Mouse (Mus musculus) cerebellum, adult 2 months (tissue): ENCODE data around the gene Cisd3.

ENCODE experiments used
- CTCF ChIP-seq: fragments of 200-500 bp; IDR thresholded peaks from 2 replicates; pipeline ENCODE4 v1.5.1; 2011; ENCODE audit warnings: low read depth, mild to moderate bottlenecking, control low read depth, low read length, moderate library complexity, borderline replicate concordance; ENCODE audit not compliant: insufficient read depth
- POLR2A ChIP-seq: fragments of 200-500 bp; IDR thresholded peaks from 2 replicates; pipeline ENCODE4 v1.6.1; 2011; ENCODE audit warnings: low read length, control low read depth, borderline replicate concordance; ENCODE audit not compliant: insufficient read depth

DNA sequence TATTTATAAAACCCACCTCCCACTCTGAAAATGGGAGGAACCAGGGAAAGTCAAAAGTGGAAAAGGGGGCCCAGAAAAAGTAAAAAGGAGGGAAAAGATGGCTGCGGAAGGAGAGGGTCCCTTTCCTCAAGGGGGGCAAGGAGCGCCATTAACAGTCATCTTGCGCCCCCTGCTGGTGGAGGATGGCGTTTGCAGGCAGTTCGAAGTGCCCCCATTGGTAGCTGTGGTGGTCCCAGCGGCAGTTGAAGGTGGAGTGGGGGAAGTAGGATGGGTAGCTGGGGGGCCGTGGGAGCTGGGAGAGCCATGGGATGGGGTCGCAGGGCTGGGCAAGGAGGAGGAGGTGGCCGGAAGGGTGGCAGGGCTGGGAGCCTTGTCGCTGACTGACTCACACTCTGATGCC is 4.2 kb downstream of the Cisd3 start:
- no peak for TF ChIP-seq POLR2A
- peak; percentile 92 for TF ChIP-seq CTCF
